Mouse (Mus musculus): ENCODE results near the gene Dlgap3. TPM values are rescaled to one million over a fixed set of nuclear protein-coding genes. Genes with fewer than 3 reads are reported as not detected.

Gene Dlgap3
- total RNA-seq, 1 experiment from 2014 or later = not detected

- ATAC-seq (replicated peaks; ENCODE audit: low read depth, poor library complexity, severe bottlenecking) = no peak
Observed at GRCm38 (mm10) chr4:127215103-127215502, 46.1 kb downstream of the Dlgap3 start.

DNA sequence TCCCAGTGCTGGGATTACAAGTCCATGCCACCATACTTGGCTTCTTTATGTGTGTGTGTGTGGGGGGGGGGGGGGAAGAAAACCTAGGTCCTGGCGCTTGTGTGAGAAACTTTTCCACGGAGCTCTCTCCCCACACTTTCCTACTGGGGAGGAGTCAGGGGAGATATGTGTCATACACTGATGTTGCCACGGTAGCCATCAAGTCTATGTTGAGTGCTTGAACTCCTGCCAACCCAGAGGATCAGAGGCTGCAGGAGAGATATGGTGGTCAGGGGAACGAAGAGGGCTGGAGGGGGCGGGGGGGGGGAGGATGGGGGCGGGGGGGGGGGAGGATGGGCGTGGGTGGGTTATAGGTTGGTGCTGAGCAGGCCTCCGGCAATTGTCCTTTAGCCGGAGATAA is 46.8 kb downstream of the Dlgap3 start:
- ATAC-seq (replicated peaks; ENCODE audit: low read depth, poor library complexity, severe bottlenecking) = no peak

DNA sequence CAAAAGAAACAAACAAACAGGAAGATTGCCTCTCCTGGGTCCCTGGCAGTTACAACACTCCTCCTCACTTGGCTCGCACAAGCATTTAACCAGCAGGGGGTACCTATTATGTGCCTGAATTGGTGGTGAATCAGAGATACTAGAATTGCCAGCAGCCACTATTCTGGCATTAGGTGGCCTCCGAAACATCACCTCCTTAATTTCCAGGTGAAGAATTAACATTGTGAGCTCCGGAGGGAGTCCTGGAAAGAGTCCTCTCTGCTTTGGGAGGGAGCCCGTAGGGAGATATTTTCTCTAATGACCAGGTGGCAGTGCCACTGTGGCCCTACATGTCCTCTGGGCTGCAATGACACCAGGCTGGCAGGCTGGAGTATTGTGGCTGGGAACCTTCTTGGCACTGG is 47.2 kb downstream of the Dlgap3 start:
- ATAC-seq (replicated peaks; ENCODE audit: low read depth, poor library complexity, severe bottlenecking) = no peak

DNA sequence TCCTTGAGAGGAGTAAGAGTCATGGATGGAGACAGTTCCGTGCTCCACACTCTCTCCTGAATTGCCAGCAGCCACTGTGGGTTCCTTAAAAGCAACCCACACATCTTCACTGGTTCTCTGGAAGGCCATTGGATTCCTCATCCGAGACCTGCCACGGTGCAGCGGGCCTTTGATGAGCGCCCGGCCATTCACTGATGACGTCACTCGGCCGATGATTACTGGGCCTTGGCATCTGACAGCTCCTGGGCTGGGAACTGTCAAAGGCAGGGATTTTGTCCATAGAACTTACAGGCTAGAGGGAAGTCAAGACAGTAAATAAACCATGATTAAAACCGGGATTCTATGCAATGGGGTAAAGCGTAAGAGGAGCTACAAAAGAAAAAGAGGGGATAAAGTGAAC is 48.0 kb downstream of the Dlgap3 start:
- no peak for ATAC-seq (replicated peaks; ENCODE audit: low read depth, poor library complexity, severe bottlenecking)

DNA sequence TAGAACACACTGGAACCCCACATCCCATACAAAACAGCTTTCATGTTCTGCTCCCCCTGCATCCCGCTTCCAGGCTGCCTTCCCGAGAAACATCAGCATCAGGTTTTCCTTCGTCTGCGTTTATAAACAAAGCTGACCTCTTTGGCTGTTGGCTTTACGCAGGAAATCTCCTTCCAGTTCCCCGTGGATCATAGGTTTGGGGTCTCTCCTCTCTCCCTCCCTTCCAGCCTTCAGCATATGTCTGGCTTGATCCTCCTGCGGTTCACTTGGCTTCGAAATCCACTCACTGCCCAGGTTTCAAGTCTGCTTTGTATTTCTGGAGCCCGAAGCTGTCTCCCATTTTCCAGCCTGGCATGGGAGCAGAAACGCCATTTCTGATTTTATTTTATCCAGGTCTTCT is 54.3 kb downstream of the Dlgap3 start:
- ATAC-seq (replicated peaks; ENCODE audit: low read depth, poor library complexity, severe bottlenecking) = no peak

GRCm38 (mm10) chr4:127223755-127224154 is 54.8 kb downstream of the Dlgap3 start:
- no peak for ATAC-seq (replicated peaks; ENCODE audit: low read depth, poor library complexity, severe bottlenecking)

DNA sequence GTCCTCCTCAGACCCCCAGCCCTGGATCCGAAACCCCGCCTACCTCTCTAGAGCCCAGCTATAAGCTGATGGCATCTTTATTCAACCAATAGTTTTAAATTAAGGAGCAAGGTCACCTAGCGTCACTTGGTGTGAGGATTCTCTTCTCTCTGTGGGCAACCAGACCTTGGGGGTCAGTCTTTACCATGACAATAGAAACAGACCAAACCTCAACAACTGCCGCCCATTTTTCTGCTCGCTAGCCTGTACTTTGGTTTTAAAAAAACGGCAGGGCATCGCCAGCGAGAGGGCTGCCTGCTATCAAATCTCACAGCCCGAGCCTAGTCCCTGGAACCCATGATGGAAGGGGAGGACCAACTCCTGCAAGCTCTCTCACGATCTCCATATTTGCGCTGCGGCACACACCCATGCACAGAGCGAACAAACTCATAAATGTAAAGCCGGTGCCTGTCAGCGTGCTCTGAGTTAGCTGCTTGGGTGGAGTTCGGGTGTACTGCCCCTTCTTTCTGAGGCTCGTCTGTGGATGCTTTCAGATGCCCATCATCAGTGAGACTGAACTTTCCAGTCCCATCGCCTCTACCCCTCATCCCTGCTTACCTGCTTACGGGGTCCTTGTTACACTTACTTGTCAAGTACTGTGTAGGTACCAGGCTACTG is 55.6 kb downstream of the Dlgap3 start:
- no peak for ATAC-seq (replicated peaks; ENCODE audit: low read depth, poor library complexity, severe bottlenecking)

- no peak for ATAC-seq (replicated peaks; ENCODE audit: low read depth, poor library complexity, severe bottlenecking)
Observed at GRCm38 (mm10) chr4:127226067-127226466, 57.1 kb downstream of the Dlgap3 start.

GRCm38 (mm10) chr4:127227051-127227673 is 58.2 kb downstream of the Dlgap3 start:
- ATAC-seq (replicated peaks; ENCODE audit: low read depth, poor library complexity, severe bottlenecking) = no peak

DNA sequence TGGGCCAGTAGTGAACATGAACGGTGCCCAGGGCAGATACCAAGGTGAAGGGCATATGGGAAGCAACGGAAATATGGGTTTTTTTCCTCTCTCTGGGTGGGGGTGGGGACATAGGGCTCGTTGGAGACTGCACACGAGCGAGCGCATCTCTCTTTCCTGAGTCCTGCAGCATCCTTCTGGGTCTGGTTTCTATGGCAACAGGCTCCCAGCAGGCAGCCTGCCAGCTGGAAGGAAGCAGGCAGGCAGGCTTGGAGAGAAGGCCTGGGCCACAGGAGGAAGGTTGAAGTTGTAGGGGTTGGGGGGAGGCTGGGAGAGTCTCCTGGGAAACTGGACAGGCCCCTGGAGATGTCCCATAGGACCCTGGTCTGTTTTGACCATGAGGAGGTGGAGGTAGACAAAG is 63.0 kb downstream of the Dlgap3 start:
- no peak for ATAC-seq (replicated peaks; ENCODE audit: low read depth, poor library complexity, severe bottlenecking)

DNA sequence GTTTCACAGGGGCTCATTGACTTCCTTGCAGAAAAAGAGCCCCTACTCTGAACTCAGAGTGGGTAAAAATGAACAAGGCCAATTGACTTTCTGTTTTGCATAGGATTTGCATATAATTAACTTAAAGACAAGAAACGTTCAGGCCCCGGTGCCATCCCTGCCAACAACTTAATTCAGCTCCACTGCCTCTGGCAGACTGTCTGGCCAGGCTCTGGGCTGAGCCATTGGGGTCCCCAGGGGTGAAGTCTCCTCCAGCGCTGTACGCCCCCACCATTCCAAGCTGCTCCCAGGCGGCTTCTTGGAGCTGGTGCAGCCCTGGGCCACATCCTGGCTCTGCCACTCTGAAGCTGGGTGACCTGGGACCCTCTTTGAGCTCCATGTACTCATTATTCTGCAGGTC is 63.5 kb downstream of the Dlgap3 start:
- no peak for ATAC-seq (replicated peaks; ENCODE audit: low read depth, poor library complexity, severe bottlenecking)

DNA sequence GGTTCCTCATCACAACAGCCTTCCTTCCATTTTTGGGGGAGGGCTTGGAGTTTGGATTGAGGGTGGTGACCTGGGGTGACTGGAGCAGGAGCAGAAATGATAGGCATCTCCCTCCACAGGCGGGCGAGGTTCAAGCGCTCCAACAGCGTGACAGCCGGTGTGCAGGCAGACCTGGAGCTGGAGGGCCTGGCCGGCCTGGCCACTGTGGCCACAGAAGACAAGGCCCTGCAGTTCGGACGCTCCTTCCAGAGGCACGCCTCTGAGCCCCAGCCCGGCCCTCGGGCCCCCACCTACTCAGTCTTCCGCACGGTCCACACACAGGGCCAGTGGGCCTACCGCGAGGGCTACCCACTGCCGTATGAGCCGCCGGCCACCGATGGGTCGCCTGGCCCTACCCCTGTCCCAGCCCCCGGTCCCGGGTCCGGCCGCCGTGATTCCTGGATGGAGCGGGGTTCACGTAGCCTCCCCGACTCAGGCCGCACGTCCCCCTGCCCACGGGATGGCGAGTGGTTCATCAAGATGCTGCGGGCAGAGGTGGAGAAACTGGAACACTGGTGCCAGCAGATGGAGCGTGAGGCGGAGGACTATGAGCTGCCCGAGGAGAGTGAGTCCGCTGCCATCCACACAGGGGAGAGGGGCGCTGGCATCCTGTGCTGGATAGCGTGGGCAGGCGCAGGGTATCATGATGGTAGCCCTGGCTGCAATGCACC is 64.6 kb downstream of the Dlgap3 start:
- no peak for ATAC-seq (replicated peaks; ENCODE audit: low read depth, poor library complexity, severe bottlenecking)

DNA sequence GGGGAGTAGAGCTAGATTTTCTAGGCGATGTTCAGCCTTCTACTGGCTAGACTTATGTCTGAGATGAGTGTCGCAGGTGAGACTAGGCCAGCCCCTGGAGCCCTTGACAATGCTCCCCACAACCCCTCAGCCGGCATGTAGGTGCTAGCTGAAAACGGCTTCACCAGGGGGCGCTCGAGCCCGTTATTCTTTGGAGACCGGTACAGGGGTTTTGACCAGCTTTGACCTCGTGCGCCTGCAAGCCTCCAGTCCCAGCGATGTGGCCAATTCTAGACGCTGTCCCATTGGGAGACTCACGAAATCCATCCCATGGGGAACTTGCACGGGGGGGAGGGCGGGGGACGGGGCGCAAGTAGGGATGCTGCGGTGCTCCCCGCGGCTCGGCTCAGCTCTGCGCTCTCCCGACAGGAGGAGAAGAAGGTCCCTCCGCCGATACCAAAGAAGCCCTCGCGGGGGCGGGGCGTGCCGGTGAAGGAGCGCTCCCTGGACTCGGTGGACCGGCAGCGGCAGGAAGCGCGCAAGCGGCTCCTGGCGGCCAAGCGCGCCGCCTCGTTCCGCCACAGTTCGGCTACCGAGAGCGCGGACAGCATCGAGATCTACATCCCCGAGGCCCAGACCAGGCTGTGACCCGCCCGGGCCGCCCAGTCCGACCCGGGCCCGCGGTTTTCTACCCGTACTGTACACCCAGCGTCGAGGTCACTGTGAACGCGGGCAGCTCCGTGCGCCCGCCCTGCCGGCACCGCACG is 66.9 kb downstream of the Dlgap3 start:
- peak; percentile 82 for ATAC-seq (replicated peaks; ENCODE audit: low read depth, poor library complexity, severe bottlenecking)

GRCm38 (mm10) chr4:127236631-127237030 is 67.6 kb downstream of the Dlgap3 start:
- ATAC-seq (replicated peaks; ENCODE audit: low read depth, poor library complexity, severe bottlenecking) = no peak

DNA sequence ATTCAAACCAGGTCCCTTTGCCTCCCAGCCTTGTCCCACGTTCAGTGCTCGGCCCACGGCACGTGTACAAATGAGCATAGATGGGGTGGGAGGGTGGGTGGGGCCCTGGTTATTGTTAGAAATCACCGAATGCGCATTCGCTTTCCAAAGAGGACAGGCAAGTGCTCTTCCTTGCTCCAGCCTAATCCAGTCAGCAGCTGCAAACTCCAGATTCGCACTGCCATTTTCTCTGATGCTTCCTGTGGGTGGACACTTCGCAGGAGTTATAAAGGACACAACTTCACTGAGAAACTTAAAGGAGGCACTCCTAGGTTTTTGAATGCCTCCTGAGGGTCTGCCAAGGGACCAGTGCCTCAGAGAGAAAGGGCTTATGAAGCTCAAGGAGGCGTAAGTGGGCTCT is 68.3 kb downstream of the Dlgap3 start:
- ATAC-seq (replicated peaks; ENCODE audit: low read depth, poor library complexity, severe bottlenecking) = no peak

DNA sequence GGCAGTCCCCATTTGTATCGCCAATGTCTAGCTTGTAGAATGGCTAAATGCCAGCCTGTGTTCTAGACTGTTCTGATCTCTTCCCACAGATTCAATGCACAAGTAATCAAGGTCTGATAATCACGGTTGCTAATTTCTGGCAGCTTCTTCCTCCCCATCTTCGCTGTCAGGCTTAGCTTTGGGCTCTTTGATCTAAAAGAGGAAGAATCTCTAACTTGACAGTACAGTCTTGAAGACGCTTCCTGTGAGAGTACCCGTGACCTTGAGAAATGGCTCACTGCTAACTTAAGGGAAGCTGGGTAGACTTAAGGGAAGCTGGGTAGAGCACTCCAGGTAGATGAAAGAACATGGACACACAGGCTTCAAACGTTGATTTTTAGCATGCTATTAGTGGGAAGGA is 73.7 kb downstream of the Dlgap3 start:
- peak; percentile 51; the same call in 1 of the 2 replicates for ATAC-seq (replicated peaks; ENCODE audit: low read depth, poor library complexity, severe bottlenecking)

- peak; percentile 98 for ATAC-seq (replicated peaks; ENCODE audit: low read depth, poor library complexity, severe bottlenecking)
Observed at GRCm38 (mm10) chr4:127243552-127243951, 74.5 kb downstream of the Dlgap3 start, which contains the start of gene Smim12. Gene Smim12, plus strand, starts transcription at chr4:127243784.

GRCm38 (mm10) chr4:127243953-127244352 is 74.9 kb downstream of the Dlgap3 start:
- peak; percentile 1; the same call in 1 of the 2 replicates for ATAC-seq (replicated peaks; ENCODE audit: low read depth, poor library complexity, severe bottlenecking)

- ATAC-seq (replicated peaks; ENCODE audit: low read depth, poor library complexity, severe bottlenecking) = peak; percentile 99
Observed at GRCm38 (mm10) chr4:127249701-127250349, 80.8 kb downstream of the Dlgap3 start.

- ATAC-seq (replicated peaks; ENCODE audit: low read depth, poor library complexity, severe bottlenecking) = peak; percentile 34
Observed at GRCm38 (mm10) chr4:127251963-127252585, 83.1 kb downstream of the Dlgap3 start.
